Mouse (Mus musculus) spleen, adult 2 months (tissue): Measurements from ENCODE around the gene Ier5.

ENCODE experiments used
- CTCF ChIP-seq: fragments of 200-500 bp; IDR thresholded peaks from 2 replicates; pipeline ENCODE4 v1.5.1; 2011; ENCODE audit warnings: mild to moderate bottlenecking, inconsistent platforms; ENCODE audit not compliant: insufficient read depth, insufficient read length, insufficient replicate concordance; ENCODE audit errors: extremely low read depth
- POLR2A ChIP-seq: fragments of 200-500 bp; IDR thresholded peaks from 2 replicates; pipeline ENCODE4 v1.6.1; 2011; ENCODE audit warnings: low read depth, low read length, inconsistent platforms

DNA sequence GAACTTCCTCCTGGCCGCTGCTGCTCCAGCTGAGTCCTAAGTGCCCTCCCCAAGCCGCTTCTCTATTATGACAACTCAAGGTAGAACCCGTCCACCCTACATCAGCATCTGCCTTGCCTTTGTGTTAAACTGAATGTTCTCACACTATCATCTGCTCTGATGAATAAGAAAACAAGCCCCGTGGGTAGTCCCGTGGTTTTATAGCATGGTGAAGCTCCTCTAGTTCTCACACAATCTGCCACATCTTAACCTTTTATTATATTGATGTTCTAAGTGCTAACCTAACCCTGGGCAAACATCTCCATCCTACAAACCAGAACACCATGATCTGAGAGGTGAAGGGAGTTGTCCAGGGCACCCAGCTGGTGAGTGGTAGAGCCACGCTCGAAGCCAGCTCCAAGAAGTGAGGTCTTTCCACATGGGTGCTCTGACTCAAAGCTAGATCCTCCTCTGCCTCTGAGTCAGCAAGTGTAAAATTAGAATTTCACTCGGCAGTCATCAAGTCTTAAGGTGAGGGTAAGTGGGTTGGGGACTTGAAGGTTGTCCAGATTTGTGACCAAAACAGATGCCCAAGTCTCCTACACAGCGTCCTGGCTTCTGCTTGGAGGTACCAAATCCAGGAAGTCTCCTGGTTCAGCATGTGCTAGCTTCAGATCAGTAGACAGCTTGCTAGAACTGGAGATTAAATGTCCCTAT is 48.4 kb downstream of the Ier5 start:
- TF ChIP-seq POLR2A (no peak), CTCF (no peak)
